Mouse (Mus musculus) neutrophil, adult 83 days (primary cell): ENCODE data around the gene Tjp2. TPM values are rescaled to one million over a fixed set of nuclear protein-coding genes. Genes with fewer than 3 reads are reported as not detected.

Source experiments
- total RNA-seq, 2 experiments: library from RNA; stranded (reverse); gene quantifications; one replicate each; pipeline ENCODE4 v1.2.4; 2023

Tjp2 gene
- 1 to 10 TPM; 2.2 TPM for total RNA-seq

GRCm38 (mm10) chr19:24224500-24225304 lies at the start of gene Tjp2:
Gene Tjp2 (minus strand): TSS chr19:24225030.

Other genes with a start within 250 kb of the Tjp2 start
- gene Fam189a2, start 194.0 kb downstream of the Tjp2 start, total RNA-seq = under 1 TPM; 0.18 to 0.49 TPM
- gene Fxn, start 55.6 kb upstream of the Tjp2 start, total RNA-seq = 10 to 100 TPM in 1 of 2 experiments, 1 to 10 TPM in 1; 9.5 to 10.3 TPM